Mouse (Mus musculus) spleen, adult 2 months (tissue): Measurements from ENCODE around the gene Dock7.

Experiments
- CTCF ChIP-seq: fragments of 200-500 bp; IDR thresholded peaks from 2 replicates; pipeline ENCODE4 v1.5.1; 2011; ENCODE audit warnings: mild to moderate bottlenecking, inconsistent platforms; ENCODE audit not compliant: insufficient read depth, insufficient read length, insufficient replicate concordance; ENCODE audit errors: extremely low read depth
- POLR2A ChIP-seq: fragments of 200-500 bp; IDR thresholded peaks from 2 replicates; pipeline ENCODE4 v1.6.1; 2011; ENCODE audit warnings: low read depth, low read length, inconsistent platforms

DNA sequence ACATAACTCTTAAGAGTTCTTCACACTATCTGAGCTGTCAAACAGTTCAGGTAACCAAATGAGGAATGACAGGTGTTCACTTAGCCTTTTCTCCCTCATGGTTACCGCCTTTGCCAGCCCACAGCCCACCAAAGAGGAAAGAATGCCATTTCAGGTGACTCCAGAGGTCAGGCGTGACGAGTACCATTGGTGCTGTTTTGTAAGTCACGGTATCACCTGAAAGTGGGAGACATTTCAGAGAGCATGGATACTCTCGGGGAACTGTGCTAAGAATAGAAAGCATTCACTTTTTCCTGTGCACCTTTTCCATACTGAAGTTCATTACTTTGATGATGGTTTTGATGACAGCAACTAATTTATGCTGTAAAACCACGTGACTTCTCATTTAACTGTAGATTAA lies 184.7 kb downstream of the Dock7 start:
- TF ChIP-seq CTCF (no peak), POLR2A (no peak)
